Mouse (Mus musculus) liver, adult 2 months (tissue): Measurements from ENCODE around the gene Eif4g3.

Experiments
- CTCF ChIP-seq: fragments of 200-500 bp; IDR thresholded peaks from 2 replicates; pipeline ENCODE4 v1.5.1; 2011; ENCODE audit warnings: low read depth, low read length, control low read depth
- POLR2A ChIP-seq: fragments of 200-500 bp; IDR thresholded peaks from 2 replicates; pipeline ENCODE4 v1.6.1; 2011; ENCODE audit warnings: low read length, control low read depth; ENCODE audit not compliant: insufficient read depth; ENCODE audit errors: extremely low read depth

GRCm38 (mm10) chr4:138221406-138221805 is 228.6 kb downstream of the Eif4g3 start:
- TF ChIP-seq CTCF (no peak), POLR2A (no peak)
